Mouse (Mus musculus) cerebellum, adult 2 months (tissue): ENCODE measurements at regions not wholly inside any gene's neighbourhood (a gene's known extent, or its start where the extent isn't known, plus 50 kb on each side); places are given as distances from the start of the nearest gene placed in this dataset.

Experiments used
- DNase-seq, 2 experiments: peaks; one replicate each; pipeline ENCODE4 v3.0.0; 2021
- H3K27ac ChIP-seq: fragments of 200-500 bp; 2 replicates; pipeline ENCODE4 v1.5.1; 2012; ENCODE audit warnings: low read length, control low read depth, inconsistent platforms; ENCODE audit not compliant: insufficient read depth
- H3K27me3 ChIP-seq: fragments of 200-500 bp; 2 replicates; pipeline ENCODE4 v1.6.1; 2012; ENCODE audit warnings: inconsistent platforms, mild to moderate bottlenecking, low read length, moderate library complexity; ENCODE audit not compliant: control insufficient read depth, insufficient read depth
- H3K4me1 ChIP-seq: fragments of 200-500 bp; 2 replicates; pipeline ENCODE4 v1.6.1; 2011; ENCODE audit warnings: low read length; ENCODE audit not compliant: control insufficient read depth, insufficient read depth
- H3K4me3 ChIP-seq: fragments of 200-500 bp; replicated peaks from 2 replicates; pipeline ENCODE3; 2011; ENCODE audit warnings: mild to moderate bottlenecking, low read depth, low read length, control low read depth; ENCODE audit not compliant: insufficient read depth
- CTCF ChIP-seq: fragments of 200-500 bp; IDR thresholded peaks from 2 replicates; pipeline ENCODE4 v1.5.1; 2011; ENCODE audit warnings: low read depth, mild to moderate bottlenecking, control low read depth, low read length, moderate library complexity, borderline replicate concordance; ENCODE audit not compliant: insufficient read depth
- POLR2A ChIP-seq: fragments of 200-500 bp; IDR thresholded peaks from 2 replicates; pipeline ENCODE4 v1.6.1; 2011; ENCODE audit warnings: low read length, control low read depth, borderline replicate concordance; ENCODE audit not compliant: insufficient read depth
- WGBS: fragments of 180-500 bp; shearing (Covaris S2); methylation state at CpG from one replicate; pipeline ENCODE4 v1.1.7; 2018; 5-methylcytosine and 5-hydroxymethylcytosine counted together

DNA sequence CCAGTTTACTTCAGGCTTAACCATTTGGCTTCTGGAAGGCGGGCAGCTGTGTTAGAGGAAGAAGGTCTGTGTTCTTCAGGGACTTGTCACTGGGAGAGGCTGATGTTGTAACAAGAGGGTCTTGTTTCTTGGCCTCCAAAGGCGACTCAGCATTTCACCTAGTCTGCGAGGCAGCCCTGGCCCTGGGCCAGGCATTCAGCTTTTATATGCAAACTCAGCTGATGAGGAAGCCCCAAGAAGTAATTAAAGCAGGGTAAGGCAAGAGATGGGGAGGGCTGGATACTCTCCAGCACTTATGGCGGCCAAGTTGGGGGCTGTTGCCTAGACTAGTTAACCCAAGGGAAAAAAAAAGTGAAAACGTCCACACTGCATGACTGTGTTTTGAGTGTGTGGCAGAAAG is 162.4 kb upstream of the Ap5m1 start:
- Histone ChIP-seq H3K4me3 (no peak overlapping the region), H3K4me1 (peaks cover 15% of the 10 kb centered on the region; the same call in 1 of the 2 replicates), H3K27me3 (no peaks in the 10 kb centered on the region), H3K27ac (no peak overlapping the region)
- 60% methylated on average over 5 of the region's 5 CpGs for WGBS
- TF ChIP-seq POLR2A (no peak), CTCF (no peak)
- no peak for DNase-seq

- Histone ChIP-seq H3K27me3 (no peaks in the 10 kb centered on the region), H3K27ac (no peak overlapping the region), H3K4me1 (no peaks in the 10 kb centered on the region; the same call in 1 of the 2 replicates), H3K4me3 (no peak overlapping the region)
- no peak for TF ChIP-seq CTCF
- DNase-seq = no peak
- WGBS = 94% methylated on average over 1 of the region's 1 CpGs
Measured at GRCm38 (mm10) chr14:48900201-48900600, 165.7 kb upstream of the Ap5m1 start.

GRCm38 (mm10) chr14:48897140-48897539 is 168.8 kb upstream of the Ap5m1 start:
- DNase-seq = no peak
- TF ChIP-seq CTCF (no peak), POLR2A (no peak)
- WGBS = 96% methylated on average over 5 of the region's 5 CpGs
- H3K27me3 ChIP-seq = no peaks in the 10 kb centered on the region
- H3K4me3 ChIP-seq = no peak overlapping the region
- H3K4me1 ChIP-seq = no peaks in the 10 kb centered on the region
- H3K27ac ChIP-seq = no peak overlapping the region

DNA sequence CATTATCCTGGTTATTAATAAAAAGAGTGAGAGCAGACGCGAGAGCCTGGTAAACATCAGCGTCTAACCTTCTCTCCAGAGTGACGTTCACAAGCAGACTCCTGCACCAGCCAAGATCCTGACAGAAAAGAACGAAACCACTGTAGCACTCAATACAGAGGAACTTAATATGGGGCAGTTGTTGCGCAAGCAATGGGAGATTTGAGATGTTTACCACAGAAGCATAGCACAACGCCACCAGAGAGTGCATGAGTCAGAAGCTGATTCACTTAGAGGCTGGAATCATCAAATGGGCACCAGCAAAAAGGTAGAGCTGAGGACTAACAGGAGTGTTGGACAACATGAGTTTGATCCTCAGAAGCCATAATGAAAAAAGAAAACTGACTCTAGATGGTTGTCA is 169.7 kb upstream of the Ap5m1 start:
- no peak for TF ChIP-seq CTCF
- TF ChIP-seq POLR2A = no peak
- no peaks in the 10 kb centered on the region for H3K4me1 ChIP-seq
- DNase-seq = no peak
- H3K4me3 ChIP-seq = no peak overlapping the region
- WGBS = 96% methylated on average over 7 of the region's 7 CpGs
- no peaks in the 10 kb centered on the region for H3K27me3 ChIP-seq
- no peak overlapping the region for H3K27ac ChIP-seq

- Histone ChIP-seq H3K4me1 (no peaks in the 10 kb centered on the region), H3K27ac (no peak overlapping the region), H3K4me3 (no peak overlapping the region), H3K27me3 (no peaks in the 10 kb centered on the region)
- DNase-seq = no peak
- 40% methylated on average over 9 of the region's 9 CpGs for WGBS
- TF ChIP-seq CTCF = no peak
- no peak for TF ChIP-seq POLR2A
Measured at GRCm38 (mm10) chr14:48891216-48891615, 174.7 kb upstream of the Ap5m1 start.

DNA sequence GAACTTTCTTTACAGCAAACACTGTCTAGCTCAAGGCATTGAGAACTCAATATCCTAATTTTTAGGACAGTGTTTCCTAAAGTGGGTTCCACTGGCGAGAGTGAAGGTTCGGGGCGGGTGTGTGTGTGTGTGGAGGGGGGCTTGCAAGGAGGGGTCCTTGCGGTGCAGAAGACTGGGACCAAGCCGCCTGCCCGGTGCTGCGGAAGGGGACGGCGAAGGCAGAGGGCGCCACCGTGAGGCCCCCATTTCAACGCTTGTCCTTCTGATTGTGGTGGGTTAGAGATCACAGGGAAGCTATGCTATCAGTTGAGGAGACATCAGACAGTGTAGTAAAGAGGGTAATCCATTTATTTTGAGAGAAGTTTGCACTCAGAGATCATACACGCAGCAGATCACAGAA is 176.9 kb upstream of the Ap5m1 start:
- Histone ChIP-seq H3K4me3 (no peak overlapping the region), H3K4me1 (no peaks in the 10 kb centered on the region), H3K27me3 (no peaks in the 10 kb centered on the region), H3K27ac (no peak overlapping the region)
- WGBS = 36% methylated on average over 13 of the region's 13 CpGs
- no peak; the same call in 1 of the 2 replicates for TF ChIP-seq CTCF
- TF ChIP-seq POLR2A = no peak
- DNase-seq = no peak

GRCm38 (mm10) chr14:48880041-48880440 is 185.9 kb upstream of the Ap5m1 start:
- Histone ChIP-seq H3K27me3 (no peaks in the 10 kb centered on the region), H3K4me1 (no peaks in the 10 kb centered on the region), H3K4me3 (no peak overlapping the region), H3K27ac (no peak overlapping the region)
- 56% methylated on average over 6 of the region's 6 CpGs for WGBS
- no peak for DNase-seq
- TF ChIP-seq CTCF (no peak), POLR2A (no peak)

DNA sequence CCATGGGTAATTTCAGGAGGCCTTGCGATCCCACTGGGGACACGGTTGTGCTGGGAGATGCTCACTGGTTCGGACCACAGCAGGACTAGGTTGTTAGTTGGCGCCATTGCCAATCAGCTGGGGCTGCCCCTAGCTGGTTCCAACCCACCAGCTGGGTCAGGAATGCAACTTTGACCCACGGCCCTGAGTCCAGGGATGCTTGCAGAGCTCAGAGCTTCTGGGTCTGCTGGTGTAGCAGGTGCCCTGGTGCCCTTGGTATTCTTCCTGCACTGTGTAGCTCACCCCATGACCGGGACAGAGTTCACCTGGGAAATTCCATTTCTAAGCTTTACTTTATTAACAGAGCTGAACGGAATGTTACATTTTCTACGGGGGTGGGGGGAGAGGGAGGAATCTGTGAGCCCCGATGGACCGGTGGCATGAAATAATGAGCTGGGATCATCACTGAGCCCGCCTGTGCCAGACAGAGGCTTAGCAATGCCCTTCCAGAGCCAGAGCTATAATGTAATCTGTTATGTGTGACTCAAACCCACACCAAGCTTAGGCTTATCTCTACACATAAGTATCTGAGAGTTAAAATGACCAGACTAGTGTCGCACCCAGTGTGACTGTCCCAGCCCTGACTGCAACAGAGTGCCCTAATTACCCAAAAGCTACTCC is 187.8 kb upstream of the Ap5m1 start:
- DNase-seq = no peak
- Histone ChIP-seq H3K27me3 (no peaks in the 10 kb centered on the region), H3K4me3 (no peak overlapping the region), H3K4me1 (no peaks in the 10 kb centered on the region), H3K27ac (no peak overlapping the region)
- TF ChIP-seq CTCF (no peak), POLR2A (no peak)
- 71% methylated on average over 12 of the region's 12 CpGs for WGBS
